Mouse (Mus musculus): Measurements from ENCODE around the gene Tex48. TPM values are rescaled to one million over a fixed set of nuclear protein-coding genes. Genes with fewer than 3 reads are reported as not detected.

The Tex48 gene
- not detected for polyA plus RNA-seq (2014; fragmentation: Illumina TruSeq; extraction: RNeasy Lipid Tissue Mini Kit (QIAGEN cat#74804))

DNA sequence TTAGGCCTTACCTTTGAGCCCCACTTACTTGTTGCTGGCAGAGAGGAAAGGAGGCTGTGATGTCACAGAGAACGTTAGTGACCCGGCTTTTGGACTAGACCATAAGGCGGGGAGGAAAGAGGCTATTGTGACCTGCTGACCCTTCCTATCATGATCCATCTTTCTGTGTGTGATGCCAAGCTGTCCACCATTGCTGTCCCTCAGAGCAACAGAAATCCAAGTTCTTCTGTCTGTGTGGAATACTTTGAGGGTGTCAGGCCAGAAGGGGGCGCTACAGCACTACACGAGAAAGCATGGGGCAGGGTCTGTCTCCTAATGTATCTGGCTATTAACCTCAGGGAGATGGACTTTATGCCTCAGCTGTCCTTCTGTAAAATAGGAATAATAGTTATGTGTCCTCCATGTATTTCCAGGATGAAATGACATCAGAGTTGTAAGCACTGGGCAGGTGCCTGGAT lies at the start of gene Tex48:
TSS of gene Tex48 (minus strand) at position 51 of the 458 bp plus-strand sequence.

DNA sequence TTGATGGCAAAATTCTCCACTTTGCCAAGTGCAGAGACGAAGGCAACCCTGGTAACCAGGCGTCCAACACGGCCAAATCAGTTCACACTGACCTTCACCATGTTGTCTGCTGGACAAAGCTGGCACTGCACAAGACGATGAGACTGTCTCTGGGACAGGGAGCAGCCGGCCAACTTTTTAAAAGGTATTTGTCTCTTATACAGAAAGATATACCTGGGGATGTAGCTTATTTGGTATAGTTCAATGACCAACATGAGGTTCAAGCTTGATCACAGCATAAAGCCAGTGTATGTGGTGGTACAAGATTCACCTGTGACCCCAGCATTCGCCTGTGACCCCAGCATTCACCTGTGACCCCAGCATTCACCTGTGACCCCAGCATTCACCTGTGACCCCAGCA lies 41.1 kb upstream of the Tex48 start, which contains the start of gene Gm11214:
TSS of gene Gm11214 (minus strand) at position 101 of the 400 bp plus-strand sequence.

DNA sequence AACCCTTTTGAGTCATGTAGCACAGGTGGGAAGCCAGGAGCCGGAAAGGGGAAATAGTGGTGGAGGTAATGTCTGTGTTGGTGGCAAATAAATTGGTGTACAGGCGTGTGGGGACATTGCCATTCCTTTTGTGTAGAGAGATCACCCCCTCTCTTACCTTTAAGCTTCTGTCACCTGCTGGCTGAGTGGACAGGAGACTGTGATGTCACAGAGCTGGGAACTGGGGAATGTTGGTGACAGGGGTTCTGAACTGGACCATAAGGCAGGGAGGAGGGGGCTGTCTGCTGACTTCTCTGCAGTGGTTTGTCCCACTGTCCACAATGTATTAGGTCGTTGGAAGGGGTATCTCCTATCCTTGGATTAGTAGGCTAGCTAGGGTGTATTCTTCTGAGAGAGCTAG lies 17.3 kb downstream of the Tex48 start, which contains the start of gene Gm11213:
TSS of gene Gm11213 (minus strand) at position 317 of the 400 bp plus-strand sequence.

DNA sequence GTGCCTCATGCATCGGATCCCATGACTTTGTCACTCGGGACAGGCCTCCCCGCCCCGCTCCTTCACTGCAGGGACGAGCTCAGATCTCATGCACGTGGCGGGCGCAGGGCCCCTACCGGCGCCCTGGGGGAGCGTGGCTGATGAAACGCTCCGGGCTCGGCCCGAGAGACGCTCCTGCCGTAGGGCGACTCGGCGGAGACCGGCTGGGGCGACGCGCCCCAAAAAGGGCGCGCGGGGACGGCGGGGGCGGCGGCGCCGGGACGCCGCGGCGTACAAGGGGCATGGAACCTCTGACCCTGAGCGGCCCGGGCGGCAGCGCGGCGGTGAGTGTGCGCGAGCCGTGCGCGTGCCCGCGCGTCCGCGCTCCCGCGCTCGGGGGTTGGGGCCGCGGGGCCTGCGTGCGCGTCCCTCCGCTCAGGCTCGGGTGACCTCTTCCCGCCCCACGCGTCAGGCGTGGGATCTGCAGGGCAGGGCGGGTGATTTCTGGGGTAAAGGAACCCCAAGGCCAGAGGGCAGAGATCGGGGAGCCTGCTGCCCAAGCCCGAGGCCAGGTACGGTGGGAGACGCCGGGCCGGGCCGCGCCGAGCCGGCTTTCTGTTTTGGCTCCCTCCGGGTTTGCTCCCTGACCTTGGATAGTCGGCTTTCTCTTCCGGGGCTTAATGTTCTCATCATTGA lies 63.7 kb downstream of the Tex48 start, which contains the start of gene Tmem268:
TSS of gene Tmem268 (plus strand) at position 375 of the 675 bp plus-strand sequence.

Other genes starting within 250 kb of the Tex48 start
- gene Akna, start 219.1 kb downstream of the Tex48 start, polyA plus RNA-seq (2014; fragmentation: Illumina TruSeq; extraction: RNeasy Lipid Tissue Mini Kit (QIAGEN cat#74804)), result 0.20 TPM
- 0.68 TPM for gene Whrn, start 126.4 kb downstream of the Tex48 start, polyA plus RNA-seq (2014; fragmentation: Illumina TruSeq; extraction: RNeasy Lipid Tissue Mini Kit (QIAGEN cat#74804))
- gene Atp6v1g1, start 77.7 kb downstream of the Tex48 start, polyA plus RNA-seq (2014; fragmentation: Illumina TruSeq; extraction: RNeasy Lipid Tissue Mini Kit (QIAGEN cat#74804)), result 327 TPM
- 4.7 TPM for gene Tmem268, start 63.6 kb downstream of the Tex48 start, polyA plus RNA-seq (2014; fragmentation: Illumina TruSeq; extraction: RNeasy Lipid Tissue Mini Kit (QIAGEN cat#74804))
- not detected for gene Gm11213, start 17.2 kb downstream of the Tex48 start, polyA plus RNA-seq (2014; fragmentation: Illumina TruSeq; extraction: RNeasy Lipid Tissue Mini Kit (QIAGEN cat#74804))
- gene Gm11214, start 41.0 kb upstream of the Tex48 start, polyA plus RNA-seq (2014; fragmentation: Illumina TruSeq; extraction: RNeasy Lipid Tissue Mini Kit (QIAGEN cat#74804)), result not detected
- gene Tnfsf15, start 122.7 kb upstream of the Tex48 start, polyA plus RNA-seq (2014; fragmentation: Illumina TruSeq; extraction: RNeasy Lipid Tissue Mini Kit (QIAGEN cat#74804)), result 1.2 TPM
- 0.20 TPM for gene Tnfsf8, start 238.9 kb upstream of the Tex48 start, polyA plus RNA-seq (2014; fragmentation: Illumina TruSeq; extraction: RNeasy Lipid Tissue Mini Kit (QIAGEN cat#74804))

Data from ovary, adult 10 weeks (tissue).